Mouse (Mus musculus): ENCODE data around the gene Cacng7. TPM values are rescaled to one million over a fixed set of nuclear protein-coding genes. Genes with fewer than 3 reads are reported as not detected.
A peak's percentile ranks its signal among the peaks of the same experiment; 100 is the strongest.

Cacng7 gene
- polyA plus RNA-seq, 1 experiment from 2014 or later, result 3.4 TPM

DNA sequence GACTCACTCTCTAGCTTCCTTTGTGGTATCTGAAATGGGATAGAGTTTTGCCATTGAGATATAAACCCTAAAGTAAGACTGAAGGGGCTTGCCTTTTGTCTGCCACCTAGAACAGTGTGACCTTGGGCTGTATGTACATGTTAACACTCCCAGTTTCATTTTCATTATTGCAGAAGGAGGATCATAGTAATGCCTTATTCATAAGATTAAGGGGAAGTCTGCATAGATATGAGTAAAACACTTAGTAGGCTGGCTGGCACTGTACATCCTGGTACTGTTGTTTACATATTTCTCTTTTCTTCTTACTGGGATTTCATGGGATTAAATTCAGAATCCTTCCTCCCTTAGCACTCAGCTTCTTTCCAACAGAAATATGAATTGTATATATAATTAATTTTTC lies 67.2 kb downstream of the Cacng7 start:
- no peak overlapping the region for H3K27ac ChIP-seq (replicated peaks)
- H3K9ac ChIP-seq (replicated peaks), result no peak overlapping the region
- H3K36me3 ChIP-seq, result peaks cover 12% of the 10 kb centered on the region
- peaks cover 24% of the 10 kb centered on the region for H3K4me1 ChIP-seq
- no peaks in the 10 kb centered on the region for H3K9me3 ChIP-seq
- H3K27me3 ChIP-seq, result no peaks in the 10 kb centered on the region
- no peak overlapping the region for H3K4me3 ChIP-seq
- no peak for ATAC-seq (replicated peaks)
- no peak overlapping the region for H3K4me2 ChIP-seq (replicated peaks)

DNA sequence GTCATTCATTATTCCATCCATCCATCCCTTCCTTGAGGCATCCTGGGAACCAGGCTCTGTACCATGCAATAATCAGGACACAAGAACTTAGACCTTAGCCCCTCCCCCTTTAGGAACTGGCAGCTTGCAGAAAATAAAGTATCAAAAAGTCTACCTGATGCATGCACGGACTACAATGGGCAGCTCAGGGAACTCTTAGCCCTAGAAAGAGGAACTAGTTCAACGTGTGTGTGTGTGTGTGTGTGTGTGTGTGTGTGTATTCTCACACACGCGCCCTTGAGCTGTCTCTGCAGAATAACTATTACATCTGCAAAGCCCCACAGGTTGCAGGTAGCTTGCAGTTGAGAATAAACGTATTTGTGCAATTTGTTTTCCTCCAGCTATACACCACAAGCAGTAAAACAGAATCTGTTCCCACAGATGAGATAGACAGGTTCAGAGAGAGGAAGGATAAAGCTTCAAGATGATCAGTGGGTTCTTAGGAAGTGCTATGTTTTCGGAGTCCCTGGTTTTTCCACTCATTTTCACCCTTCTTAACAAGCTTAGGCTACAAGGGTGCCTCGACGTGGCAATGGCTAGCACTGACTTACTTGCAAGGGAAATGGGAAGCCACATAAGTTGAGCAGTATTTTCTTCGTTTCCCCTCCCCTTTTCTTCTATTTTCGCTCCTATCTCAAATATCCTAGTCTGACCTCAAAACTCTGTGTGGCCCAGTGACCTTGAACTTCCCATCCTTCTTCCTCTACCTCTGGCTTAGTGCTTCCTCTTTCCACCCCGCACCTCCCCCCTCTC lies 77.2 kb downstream of the Cacng7 start:
- Histone ChIP-seq H3K36me3 (no peaks in the 10 kb centered on the region), H3K9me3 (no peaks in the 10 kb centered on the region), H3K4me3 (no peak overlapping the region), H3K27me3 (peaks cover 15% of the 10 kb centered on the region), H3K27ac (replicated peaks) (no peak overlapping the region), H3K4me2 (replicated peaks) (no peak overlapping the region), H3K4me1 (peaks cover 21% of the 10 kb centered on the region), H3K9ac (replicated peaks) (no peak overlapping the region)
- ATAC-seq (replicated peaks), result no peak
- WGBS, result 63% methylated on average over 11 of the region's 11 CpGs

DNA sequence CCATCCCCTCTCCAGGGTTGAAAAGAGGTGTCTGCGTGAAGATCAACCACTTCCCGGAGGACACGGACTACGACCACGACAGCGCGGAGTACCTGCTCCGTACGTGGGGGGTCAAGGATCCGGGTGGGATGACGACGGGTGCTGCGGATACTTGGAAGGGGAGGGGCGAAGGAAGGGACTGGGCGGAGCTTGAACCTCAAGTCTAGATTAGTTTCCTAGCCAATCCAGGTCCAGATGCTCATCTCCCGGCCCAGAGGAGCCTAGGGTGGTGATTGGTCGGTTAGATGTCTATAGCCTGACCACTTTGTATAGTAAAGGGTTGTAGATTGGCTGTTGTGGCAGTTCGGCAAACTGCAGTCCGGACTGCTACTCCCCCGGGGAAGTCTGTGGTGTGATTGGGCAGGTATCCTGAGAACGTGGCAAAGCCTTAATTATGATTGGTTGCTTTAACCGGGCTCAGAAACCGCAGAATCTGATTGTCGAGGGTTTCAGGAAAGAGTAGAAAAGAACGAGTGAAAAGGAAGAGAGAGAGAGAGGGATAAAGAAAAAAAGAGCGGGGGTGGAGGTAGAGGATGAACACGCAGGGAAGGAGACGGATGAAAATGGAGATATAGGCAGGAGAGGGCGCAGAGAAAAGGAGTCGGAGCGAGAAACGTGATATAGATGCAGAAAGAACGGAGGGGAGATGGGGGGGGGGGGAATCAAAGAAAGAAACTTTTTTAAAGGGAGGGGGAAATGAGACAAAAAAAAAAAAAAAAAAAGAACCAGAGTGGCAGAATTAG lies 78.6 kb downstream of the Cacng7 start:
- Histone ChIP-seq H3K9ac (replicated peaks) (peak overlapping the region; percentile 44), H3K9me3 (no peaks in the 10 kb centered on the region), H3K4me2 (replicated peaks) (peak overlapping the region; percentile 77), H3K27me3 (peaks cover 15% of the 10 kb centered on the region), H3K36me3 (no peaks in the 10 kb centered on the region), H3K27ac (replicated peaks) (no peak overlapping the region; the same call in 1 of the 2 replicates), H3K4me3 (peak overlapping the region; percentile 37), H3K4me1 (peaks cover 30% of the 10 kb centered on the region)
- ATAC-seq (replicated peaks), result peak; percentile 87
- 0% methylated on average over 33 of the region's 33 CpGs for WGBS

DNA sequence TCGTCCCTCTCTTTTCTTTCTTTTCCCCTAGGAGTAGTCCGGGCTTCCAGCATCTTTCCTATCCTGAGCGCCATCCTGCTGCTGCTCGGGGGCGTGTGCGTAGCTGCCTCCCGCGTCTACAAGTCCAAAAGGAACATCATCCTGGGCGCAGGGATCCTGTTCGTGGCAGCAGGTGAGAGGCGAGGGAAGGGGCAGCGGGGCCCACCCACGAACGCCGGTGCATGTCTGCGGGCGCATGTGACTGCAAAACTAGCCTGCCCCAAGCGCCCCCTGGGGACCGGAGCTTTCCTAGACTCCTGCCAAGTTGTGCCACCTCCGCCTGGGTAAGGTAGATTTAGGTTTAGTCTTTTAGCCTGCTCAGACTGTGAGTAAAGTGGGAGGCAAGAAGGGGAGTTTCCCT lies 79.3 kb downstream of the Cacng7 start:
- ATAC-seq (replicated peaks), result no peak
- H3K9ac ChIP-seq (replicated peaks), result peak overlapping the region; percentile 44

DNA sequence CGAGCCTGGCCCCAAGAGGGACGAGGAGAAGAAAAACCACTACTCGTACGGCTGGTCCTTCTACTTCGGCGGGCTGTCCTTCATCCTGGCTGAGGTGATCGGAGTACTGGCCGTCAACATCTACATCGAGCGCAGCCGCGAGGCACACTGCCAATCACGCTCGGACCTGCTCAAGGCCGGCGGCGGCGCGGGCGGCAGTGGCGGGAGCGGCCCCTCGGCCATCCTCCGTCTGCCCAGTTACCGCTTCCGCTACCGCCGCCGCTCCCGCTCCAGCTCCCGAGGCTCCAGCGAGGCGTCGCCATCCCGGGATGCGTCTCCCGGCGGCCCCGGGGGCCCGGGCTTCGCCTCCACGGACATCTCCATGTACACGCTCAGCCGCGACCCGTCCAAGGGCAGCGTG lies 82.1 kb downstream of the Cacng7 start:
- Histone ChIP-seq H3K27ac (replicated peaks) (no peak overlapping the region), H3K4me2 (replicated peaks) (peak overlapping the region; percentile 97), H3K27me3 (peaks cover 21% of the 10 kb centered on the region)

More for the DNA sequence above, 79.3 kb downstream of the Cacng7 start:
- Histone ChIP-seq H3K9me3 (no peaks in the 10 kb centered on the region), H3K36me3 (no peaks in the 10 kb centered on the region), H3K4me1 (peaks cover 30% of the 10 kb centered on the region), H3K4me2 (replicated peaks) (peak overlapping the region; percentile 77), H3K4me3 (peak overlapping the region; percentile 37), H3K27ac (replicated peaks) (no peak overlapping the region), H3K27me3 (peaks cover 18% of the 10 kb centered on the region)
- 2% methylated on average over 20 of the region's 20 CpGs for WGBS

DNA sequence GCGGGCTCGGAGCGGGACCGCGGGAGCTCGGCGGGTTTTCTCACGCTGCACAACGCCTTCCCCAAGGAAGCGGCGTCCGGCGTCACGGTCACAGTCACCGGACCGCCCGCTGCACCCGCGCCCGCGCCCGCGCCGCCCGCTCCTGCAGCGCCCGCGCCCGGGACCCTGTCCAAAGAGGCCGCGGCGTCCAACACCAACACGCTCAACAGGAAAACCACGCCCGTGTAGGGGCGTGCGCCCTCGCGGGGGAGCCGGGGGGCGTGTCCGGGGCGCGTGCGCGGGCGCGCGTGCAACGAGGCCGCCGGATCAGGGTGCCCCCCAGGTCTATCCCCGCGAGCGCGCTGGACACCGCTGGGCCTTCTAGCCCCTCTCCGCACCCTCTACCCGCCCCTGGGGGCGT lies 82.6 kb downstream of the Cacng7 start:
- Histone ChIP-seq H3K36me3 (no peaks in the 10 kb centered on the region), H3K27ac (replicated peaks) (no peak overlapping the region), H3K4me3 (peak overlapping the region; percentile 57), H3K9ac (replicated peaks) (peak overlapping the region; percentile 60), H3K27me3 (peaks cover 22% of the 10 kb centered on the region), H3K4me1 (peaks cover 30% of the 10 kb centered on the region), H3K9me3 (no peaks in the 10 kb centered on the region), H3K4me2 (replicated peaks) (peak overlapping the region; percentile 97)
- peak; percentile 14; the same call in 1 of the 2 replicates for ATAC-seq (replicated peaks)
- WGBS, result under 1% methylated on average over 55 of the region's 60 CpGs

More for the DNA sequence above, 82.1 kb downstream of the Cacng7 start:
- Histone ChIP-seq H3K4me1 (peaks cover 30% of the 10 kb centered on the region), H3K4me3 (peak overlapping the region; percentile 57), H3K36me3 (no peaks in the 10 kb centered on the region), H3K9me3 (no peaks in the 10 kb centered on the region), H3K9ac (replicated peaks) (peak overlapping the region; percentile 60)
- no peak for ATAC-seq (replicated peaks)
- WGBS, result 1% methylated on average over 39 of the region's 47 CpGs

Small RNAs within 50 kb of the gene (microRNA-seq; reads per million reads assigned to microRNA genes)
- gene Gm23450, result 48.3 reads per million, percentile 44 among the genes with 10 or more reads in this experiment

Other genes with a start within 250 kb of the Cacng7 start
- gene AU018091, start 163.8 kb upstream of the Cacng7 start, polyA plus RNA-seq (2015; fragmentation: Nextera tagmentation; extraction: Ambion mirVana), result not detected in 2 replicates
- gene Nlrp12, start 83.2 kb upstream of the Cacng7 start, polyA plus RNA-seq (2015; fragmentation: Nextera tagmentation; extraction: Ambion mirVana), result not detected in 2 replicates
- gene Myadm, start 43.9 kb upstream of the Cacng7 start, polyA plus RNA-seq (2015; fragmentation: Nextera tagmentation; extraction: Ambion mirVana), result 19.6 and 21.4 TPM in 2 replicates
- 1.5 and 2.0 TPM in 2 replicates for gene Prkcg, start 43.8 kb upstream of the Cacng7 start, polyA plus RNA-seq (2015; fragmentation: Nextera tagmentation; extraction: Ambion mirVana)
- 12.5 and 16.4 TPM in 2 replicates for gene Cacng8, start 57.7 kb downstream of the Cacng7 start, polyA plus RNA-seq (2015; fragmentation: Nextera tagmentation; extraction: Ambion mirVana)
- 0.08 and 0.14 TPM in 2 replicates for gene Cacng6, start 91.2 kb downstream of the Cacng7 start, polyA plus RNA-seq (2015; fragmentation: Nextera tagmentation; extraction: Ambion mirVana)
- gene Tarm1, start 169.7 kb downstream of the Cacng7 start, polyA plus RNA-seq (2015; fragmentation: Nextera tagmentation; extraction: Ambion mirVana), result not detected in 2 replicates